Mouse (Mus musculus) kidney, adult 2 months (tissue): ENCODE results near the gene Crtc2. TPM values are rescaled to one million over a fixed set of nuclear protein-coding genes. Genes with fewer than 3 reads are reported as not detected.
"Not testable (repeated sequence)": the region's sequence is repeated elsewhere in the genome, so short reads cannot be mapped to it uniquely, and the experiment has no call there.

Experiments
- DNase-seq: peaks from one replicate; pipeline ENCODE4 v3.0.0; 2021
- H3K27ac ChIP-seq: fragments of 200-500 bp; 2 replicates; pipeline ENCODE4 v1.5.1; 2012; ENCODE audit warnings: low read depth, low read length, control low read depth, inconsistent platforms; ENCODE audit not compliant: insufficient read depth
- H3K27me3 ChIP-seq: fragments of 200-500 bp; replicated peaks from 2 replicates; pipeline ENCODE4 v1.6.1; 2012; ENCODE audit warnings: mild to moderate bottlenecking, moderate library complexity, low read length, inconsistent platforms; ENCODE audit not compliant: control insufficient read depth, insufficient read depth
- H3K36me3 ChIP-seq: fragments of 200-500 bp; 2 replicates; pipeline ENCODE4 v1.6.1; 2012; ENCODE audit warnings: mild to moderate bottlenecking, moderate library complexity, low read length, inconsistent platforms; ENCODE audit not compliant: control insufficient read depth, insufficient read depth
- H3K4me1 ChIP-seq: fragments of 200-500 bp; 2 replicates; pipeline ENCODE4 v1.6.1; 2011; ENCODE audit warnings: low read length; ENCODE audit not compliant: control insufficient read depth, insufficient read depth
- H3K4me3 ChIP-seq: fragments of 200-500 bp; 2 replicates; pipeline ENCODE4 v1.5.1; 2011; ENCODE audit warnings: mild to moderate bottlenecking, low read depth, low read length, control low read depth; ENCODE audit not compliant: insufficient read depth
- CTCF ChIP-seq: fragments of 200-500 bp; conservative IDR thresholded peaks from 2 replicates; pipeline ENCODE4 v1.5.1; 2011; ENCODE audit warnings: low read depth, mild to moderate bottlenecking, control low read depth, low read length, moderate library complexity, mixed read lengths; ENCODE audit not compliant: insufficient read depth, insufficient read length
- POLR2A ChIP-seq: fragments of 200-500 bp; IDR thresholded peaks from one replicate; pipeline ENCODE4 v1.6.1; 2011; ENCODE audit warnings: low read depth, low read length, control low read depth
- WGBS: fragments of 180-500 bp; shearing (Covaris S2); methylation state at CpG from one replicate; pipeline ENCODE4 v1.1.7; 2018; 5-methylcytosine and 5-hydroxymethylcytosine counted together
- polyA plus RNA-seq: library from polyadenylated mRNA; depleted of rRNA; stranded (reverse); fragments of >200 nt; gene quantifications from 2 replicates; pipeline ENCODE4 v1.2.3, GENCODE M21; 2012

Crtc2 gene
- polyA plus RNA-seq, 1 experiment, result 57.6 TPM

DNA sequence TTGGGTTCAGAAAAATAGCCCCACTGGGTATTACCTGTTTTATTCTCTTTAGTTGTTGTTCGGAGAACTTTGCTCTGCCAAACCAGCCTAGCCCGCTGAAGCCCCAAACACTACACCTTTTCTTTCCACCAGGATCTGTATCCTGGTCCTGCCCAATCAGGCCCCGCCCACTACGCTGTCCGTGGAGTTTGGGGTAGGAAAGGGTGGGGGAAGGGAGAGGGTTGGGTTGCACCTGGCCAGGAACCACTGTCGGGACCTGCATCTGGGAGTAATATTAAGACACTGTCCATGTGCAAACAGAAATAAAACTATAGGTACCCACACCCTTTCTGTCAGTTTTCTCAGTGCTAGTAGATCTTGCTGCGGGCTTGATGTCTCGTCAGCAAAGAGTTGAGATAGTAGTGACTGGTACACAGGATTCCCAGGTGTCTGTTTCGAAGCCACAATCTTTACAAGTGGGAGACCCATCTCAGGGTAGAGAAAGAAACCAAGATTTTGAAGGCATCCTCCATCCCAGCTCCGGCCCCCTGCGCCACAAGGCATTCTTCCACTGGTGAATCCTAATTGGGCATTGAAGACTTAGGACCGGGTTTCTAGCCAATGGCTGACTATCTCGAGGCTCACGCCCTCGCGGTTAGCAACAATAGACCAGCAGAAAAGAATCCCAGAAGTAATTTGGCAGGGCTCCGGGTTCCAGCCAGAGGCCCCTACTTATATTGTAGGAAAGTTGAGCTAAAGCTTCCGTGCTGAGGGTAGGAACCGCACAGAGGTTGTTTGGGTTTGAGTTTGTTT lies 10.8 kb upstream of the Crtc2 start, which contains the start of gene Creb3l4:
TSS of gene Creb3l4 (minus strand) at position 529 of the 792 bp plus-strand sequence.
- Histone ChIP-seq H3K4me1 (peaks cover 11% of the 10 kb centered on the region; the same call in 1 of the 2 replicates), H3K36me3 (no peaks in the 10 kb centered on the region), H3K4me3 (peak within 1 kb of the TSS; percentile 29), H3K27ac (no peak within 1 kb of the TSS), H3K27me3 (no peaks in the 10 kb centered on the region)
- DNase-seq, result peak; percentile 56
- 31% methylated on average over 19 of the region's 19 CpGs for WGBS
- TF ChIP-seq POLR2A, result no peak
- no peak for TF ChIP-seq CTCF

DNA sequence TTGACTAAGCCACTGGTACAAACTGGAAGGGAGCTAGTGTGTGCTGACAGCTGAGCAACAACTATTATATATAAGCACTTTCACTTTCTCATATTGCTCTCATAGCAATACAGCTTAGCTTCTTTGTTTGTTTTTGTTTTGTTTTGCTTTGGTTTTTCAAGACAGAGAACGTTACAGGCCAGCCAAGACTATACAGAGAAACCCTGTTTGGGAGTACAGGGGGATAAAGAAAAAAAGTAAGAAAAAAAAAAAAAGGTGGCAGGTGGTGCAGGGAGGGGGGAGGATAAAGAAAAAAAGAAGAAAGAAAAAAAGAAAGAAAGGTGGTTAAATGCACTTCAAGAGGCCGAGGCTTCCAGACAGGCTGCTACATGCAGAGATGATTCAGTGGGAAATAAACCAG lies 8.6 kb upstream of the Crtc2 start:
- no peaks in the 10 kb centered on the region for H3K36me3 ChIP-seq
- H3K4me3 ChIP-seq, result no peak overlapping the region
- DNase-seq, result no peak
- H3K27ac ChIP-seq, result no peak overlapping the region
- TF ChIP-seq CTCF (no peak), POLR2A (no peak)
- H3K27me3 ChIP-seq, result no peaks in the 10 kb centered on the region
- WGBS, result 69% methylated on average over 2 of the region's 2 CpGs
- peaks cover 11% of the 10 kb centered on the region; the same call in 1 of the 2 replicates for H3K4me1 ChIP-seq

DNA sequence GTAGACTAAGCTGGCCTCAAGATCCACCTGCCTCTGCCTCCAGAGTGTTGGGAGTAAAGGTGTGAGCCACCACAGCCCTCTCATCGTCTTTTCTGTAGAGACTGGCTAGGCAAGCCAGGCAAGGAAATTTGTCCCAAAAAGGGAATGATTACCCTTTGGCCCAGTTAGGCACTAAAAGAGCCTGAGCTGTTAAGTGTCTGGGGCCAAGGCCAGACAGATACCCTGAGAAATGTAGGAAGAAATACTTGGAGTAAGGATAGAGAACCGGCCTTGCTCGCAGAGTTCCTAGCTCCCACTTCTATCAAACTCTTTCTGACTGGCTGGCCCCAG lies 6.4 kb upstream of the Crtc2 start:
- 0% methylated on average over 3 of the region's 3 CpGs for WGBS
- DNase-seq, result no peak

DNA sequence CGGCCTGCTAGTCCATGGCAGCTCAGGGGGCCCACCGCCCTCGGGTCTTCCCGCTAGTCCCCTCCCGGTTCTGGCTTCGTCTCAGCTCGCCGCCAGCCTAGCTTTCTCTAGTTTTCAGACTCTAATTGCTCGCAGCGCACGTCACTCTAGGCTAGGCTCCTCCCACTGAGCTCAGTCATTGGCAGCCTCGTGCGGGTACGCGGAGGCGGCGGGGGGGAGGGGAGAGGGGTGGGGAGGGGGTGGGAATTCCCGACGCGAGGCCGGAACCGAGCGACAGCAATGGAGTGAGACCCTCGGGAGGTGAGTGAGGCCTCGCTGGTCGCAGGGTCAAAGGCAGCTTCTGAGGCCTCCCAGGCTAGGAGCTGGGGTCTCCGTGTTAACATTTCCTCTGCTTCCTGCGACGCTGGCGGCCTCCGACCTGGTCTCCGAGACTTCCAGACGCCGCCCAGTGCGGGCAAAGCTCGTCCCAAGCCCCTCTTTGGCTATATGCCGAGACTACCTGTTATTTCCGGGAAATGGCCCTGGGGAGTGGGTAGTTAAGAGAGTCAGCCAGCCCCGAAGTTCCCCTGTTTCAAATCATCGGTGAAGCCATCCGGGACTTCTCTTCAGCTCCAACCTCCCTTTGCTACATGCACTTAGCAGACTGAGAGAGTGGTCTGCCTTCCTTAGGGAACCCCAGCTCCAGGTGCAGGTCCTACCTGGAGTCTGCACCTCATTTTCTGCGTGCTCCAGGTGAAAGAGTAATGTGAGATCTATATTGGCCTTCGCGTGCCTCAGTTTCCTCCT lies 5.8 kb upstream of the Crtc2 start, which contains the start of gene Slc39a1:
TSS of gene Slc39a1 (plus strand) at position 213 of the 786 bp plus-strand sequence.
- Histone ChIP-seq H3K36me3 (no peaks in the 10 kb centered on the region), H3K4me1 (no peaks in the 10 kb centered on the region; the same call in 1 of the 2 replicates), H3K27me3 (no peaks in the 10 kb centered on the region), H3K4me3 (peak within 1 kb of the TSS; percentile 86), H3K27ac (peak within 1 kb of the TSS; percentile 94)
- peak; percentile 98 for DNase-seq
- WGBS, result under 1% methylated on average over 44 of the region's 44 CpGs
- no peak for TF ChIP-seq CTCF
- TF ChIP-seq POLR2A, result no peak

More for the DNA sequence above, 6.4 kb upstream of the Crtc2 start:
- Histone ChIP-seq H3K4me1 (no peaks in the 10 kb centered on the region; the same call in 1 of the 2 replicates), H3K4me3 (peak overlapping the region; percentile 38), H3K36me3 (no peaks in the 10 kb centered on the region), H3K27ac (peak overlapping the region; percentile 77), H3K27me3 (no peaks in the 10 kb centered on the region)
- TF ChIP-seq CTCF (no peak), POLR2A (no peak)

DNA sequence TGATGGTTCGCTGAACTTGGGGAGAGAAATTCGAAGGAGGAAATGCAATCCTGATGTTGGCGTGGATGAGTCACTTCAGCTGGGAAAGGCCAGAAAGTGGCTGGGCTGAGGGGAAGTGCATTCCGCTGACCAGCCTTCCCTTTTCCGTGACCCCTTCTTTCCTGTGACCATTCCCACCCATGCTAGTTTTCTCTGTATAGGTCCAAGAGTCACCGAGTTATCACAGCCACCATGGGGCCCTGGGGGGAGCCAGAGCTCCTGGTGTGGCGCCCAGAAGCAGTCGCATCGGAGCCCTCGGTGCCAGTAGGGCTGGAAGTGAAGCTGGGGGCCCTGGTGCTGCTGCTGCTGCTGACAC lies 5.2 kb upstream of the Crtc2 start:
- Histone ChIP-seq H3K36me3 (no peaks in the 10 kb centered on the region), H3K27ac (peak overlapping the region; percentile 94), H3K4me3 (peak overlapping the region; percentile 86), H3K27me3 (no peaks in the 10 kb centered on the region), H3K4me1 (no peaks in the 10 kb centered on the region; the same call in 1 of the 2 replicates)
- 1% methylated on average over 10 of the region's 10 CpGs for WGBS
- peak; percentile 55 for DNase-seq
- TF ChIP-seq POLR2A, result no peak
- TF ChIP-seq CTCF, result no peak

DNA sequence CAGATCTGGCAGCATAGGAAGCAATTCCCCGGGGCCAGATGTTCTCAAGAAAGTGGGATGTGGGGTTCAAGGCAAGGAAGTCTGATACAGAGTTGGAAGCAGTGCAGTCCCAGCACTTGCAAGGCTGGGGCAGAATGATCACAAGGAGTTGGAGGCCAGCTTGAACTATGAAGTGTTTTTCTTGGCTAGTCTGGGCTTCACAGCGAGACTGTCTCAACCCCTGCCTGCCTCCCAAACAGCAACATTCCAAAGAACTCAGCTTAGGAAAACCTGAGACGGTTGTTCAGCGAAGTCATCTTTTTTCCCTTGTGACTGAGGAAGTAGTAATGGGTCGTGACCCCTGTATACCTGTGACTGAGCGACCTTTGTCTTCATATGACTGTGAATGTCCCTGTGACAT lies 3.2 kb upstream of the Crtc2 start:
- Histone ChIP-seq H3K36me3 (no peaks in the 10 kb centered on the region), H3K27ac (no peak overlapping the region), H3K4me3 (no peak overlapping the region), H3K27me3 (no peaks in the 10 kb centered on the region), H3K4me1 (peaks cover 6% of the 10 kb centered on the region; the same call in 1 of the 2 replicates)
- DNase-seq, result peak; percentile 27
- WGBS, result 64% methylated on average over 6 of the region's 6 CpGs
- TF ChIP-seq CTCF, result no peak
- TF ChIP-seq POLR2A, result no peak

DNA sequence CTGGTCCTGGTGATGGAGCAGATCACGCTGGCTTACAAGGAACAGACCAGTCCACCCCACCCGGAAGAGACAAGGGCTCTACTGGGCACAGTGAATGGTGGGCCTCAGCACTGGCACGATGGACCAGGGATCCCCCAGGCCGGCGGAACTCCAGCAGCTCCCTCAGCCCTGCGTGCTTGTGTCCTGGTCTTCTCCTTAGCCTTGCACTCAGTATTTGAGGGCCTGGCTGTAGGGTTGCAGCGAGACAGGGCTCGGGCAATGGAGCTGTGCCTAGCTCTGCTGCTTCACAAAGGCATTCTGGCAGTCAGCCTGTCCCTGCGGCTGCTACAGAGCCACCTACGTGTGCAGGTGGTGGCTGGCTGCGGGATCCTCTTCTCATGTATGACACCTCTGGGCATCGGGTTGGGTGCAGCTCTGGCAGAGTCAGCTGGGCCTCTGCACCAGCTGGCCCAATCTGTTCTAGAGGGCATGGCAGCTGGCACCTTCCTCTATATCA lies 2.2 kb upstream of the Crtc2 start:
- not testable (repeated sequence) for H3K27me3 ChIP-seq, H3K4me1 ChIP-seq, H3K36me3 ChIP-seq, DNase-seq, H3K4me3 ChIP-seq, H3K27ac ChIP-seq
- WGBS, result 93% methylated on average over 10 of the region's 12 CpGs

DNA sequence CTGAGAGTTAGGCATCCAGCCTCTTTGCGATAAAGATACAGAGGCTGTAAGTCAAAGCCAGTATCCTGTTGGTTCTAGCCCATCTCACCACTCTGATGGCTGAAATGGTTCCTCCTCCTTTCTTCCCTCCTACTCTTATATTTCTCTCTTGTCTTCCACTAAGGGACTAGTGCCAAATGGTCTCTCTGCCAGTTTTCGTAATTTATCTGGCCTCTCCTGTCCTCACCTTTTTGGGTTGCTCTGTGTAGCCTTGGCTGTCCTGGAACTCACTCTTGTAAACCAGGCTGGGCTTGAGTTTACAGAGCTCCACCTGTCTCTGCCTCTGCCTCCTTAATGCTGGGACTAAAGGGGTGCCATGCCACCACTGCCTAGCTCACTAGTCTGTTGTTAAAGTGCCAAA lies 1.3 kb upstream of the Crtc2 start:
- not testable (repeated sequence) for DNase-seq, H3K4me3 ChIP-seq, H3K27me3 ChIP-seq, H3K4me1 ChIP-seq, H3K36me3 ChIP-seq, H3K27ac ChIP-seq
- WGBS, result 81% methylated on average over 2 of the region's 2 CpGs

DNA sequence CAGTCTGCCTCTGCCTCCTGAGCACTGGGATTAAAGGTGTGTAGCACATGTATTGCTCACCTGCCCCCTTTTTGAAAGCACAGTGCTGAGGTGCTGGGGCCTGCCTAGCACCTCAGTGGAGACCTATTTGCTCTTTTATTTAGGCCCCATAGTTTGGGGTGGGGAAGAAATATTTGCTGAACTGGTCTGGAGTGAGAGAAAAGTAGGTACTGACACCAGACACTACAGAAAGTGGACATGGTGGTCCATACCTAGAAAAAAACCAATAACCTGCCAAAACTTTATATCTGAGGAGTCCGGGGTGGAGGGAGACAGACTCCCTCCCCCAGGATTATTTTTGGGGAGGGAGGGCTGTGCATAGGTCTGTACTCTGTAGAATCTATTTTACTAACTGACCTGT lies 789 bp upstream of the Crtc2 start:
- H3K27ac ChIP-seq, H3K4me3 ChIP-seq, H3K4me1 ChIP-seq, H3K36me3 ChIP-seq, DNase-seq, H3K27me3 ChIP-seq: not testable (repeated sequence)
- 75% methylated on average over 1 of the region's 1 CpGs for WGBS
